Mouse (Mus musculus): ENCODE results near the gene Slc25a24.

DNA sequence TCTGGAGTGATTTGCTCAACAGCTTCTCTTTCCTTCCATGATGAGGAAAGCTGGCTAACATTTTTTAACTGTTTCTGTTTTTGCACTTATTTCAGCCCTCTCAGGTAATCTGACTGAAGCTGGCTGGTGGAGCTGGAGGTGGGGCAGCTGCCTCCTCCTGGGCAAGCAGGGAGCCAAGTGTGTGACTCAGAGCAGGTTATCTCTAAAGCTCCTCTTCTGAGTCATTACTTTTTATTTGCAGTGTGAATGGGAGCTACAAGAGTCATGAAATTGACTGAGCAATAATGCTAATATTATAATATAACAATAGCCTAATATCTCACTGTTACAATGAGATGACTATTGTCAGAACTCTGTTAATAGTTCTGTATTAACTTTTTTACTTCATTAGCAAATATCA, 5.8 kb upstream of the Slc25a24 start:
- no peak for TF ChIP-seq CTCF (IDR thresholded peaks at IDR 0.05; ENCODE audit: insufficient read depth, low read depth, low read length)
- no peak for TF ChIP-seq POLR2A (IDR thresholded peaks at IDR 0.05; ENCODE audit: insufficient read depth, low read depth, low read length)

Measured in olfactory bulb, adult 2 months (tissue).